Mouse (Mus musculus): ENCODE results near the gene Ube2h. TPM values are rescaled to one million over a fixed set of nuclear protein-coding genes. Genes with fewer than 3 reads are reported as not detected.

Ube2h gene
- polyA plus RNA-seq, 1 experiment: 92.8 TPM

DNA sequence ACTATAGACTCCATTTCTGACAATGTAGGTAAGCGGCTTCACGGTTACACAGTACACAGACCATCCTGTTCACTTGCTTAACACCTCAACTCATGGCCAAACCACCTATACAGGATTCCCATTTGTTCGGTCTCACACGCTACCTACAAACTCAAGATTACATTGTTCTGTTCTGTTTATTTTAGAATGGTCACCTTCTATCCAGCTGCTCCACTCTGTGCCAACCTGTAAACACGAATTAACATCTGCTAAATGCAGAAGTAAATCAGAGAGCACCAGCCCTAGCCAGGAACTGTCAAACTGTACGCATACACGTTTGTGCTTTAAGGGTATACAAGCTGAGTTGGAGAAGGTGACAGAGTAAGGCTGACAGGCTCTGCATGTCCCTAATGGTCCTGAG lies 27.5 kb downstream of the Ube2h start:
- H3K4me3 ChIP-seq (ENCODE audit: insufficient read depth, low read length): no peak overlapping the region
- no peaks in the 10 kb centered on the region for H3K4me1 ChIP-seq (ENCODE audit: control insufficient read depth, insufficient read depth, low read length)
- TF ChIP-seq POLR2A (IDR thresholded peaks at IDR 0.05; ENCODE audit: low read depth, low read length) (no peak), CTCF (IDR thresholded peaks at IDR 0.05; ENCODE audit: borderline replicate concordance, insufficient read depth, low read length) (no peak)
- no peak overlapping the region for H3K27ac ChIP-seq (ENCODE audit: insufficient read depth, low read length)

DNA sequence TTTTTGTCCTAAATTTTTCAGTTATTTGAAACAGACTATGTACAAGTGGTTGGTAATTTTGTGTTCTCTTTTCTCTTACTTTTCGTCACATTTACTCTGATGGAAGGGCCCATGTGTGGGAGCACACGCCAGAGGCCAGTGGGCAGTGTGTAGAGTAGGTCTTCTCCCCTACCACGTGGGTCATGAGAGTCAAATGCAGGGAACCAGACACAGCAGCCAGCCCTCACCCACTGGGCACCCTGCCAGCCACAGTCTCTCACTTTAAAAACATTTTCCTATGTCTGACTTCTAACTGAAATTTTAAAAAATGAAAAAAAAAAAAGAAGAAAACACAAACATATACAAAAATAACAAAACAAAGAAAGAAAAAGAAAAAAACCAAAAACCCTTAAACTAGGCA lies 28.0 kb downstream of the Ube2h start:
- TF ChIP-seq POLR2A (IDR thresholded peaks at IDR 0.05; ENCODE audit: low read depth, low read length) (no peak), CTCF (IDR thresholded peaks at IDR 0.05; ENCODE audit: borderline replicate concordance, insufficient read depth, low read length) (no peak)
- H3K4me1 ChIP-seq (ENCODE audit: control insufficient read depth, insufficient read depth, low read length): no peaks in the 10 kb centered on the region
- no peak overlapping the region for H3K27ac ChIP-seq (ENCODE audit: insufficient read depth, low read length)
- H3K4me3 ChIP-seq (ENCODE audit: insufficient read depth, low read length): no peak overlapping the region

DNA sequence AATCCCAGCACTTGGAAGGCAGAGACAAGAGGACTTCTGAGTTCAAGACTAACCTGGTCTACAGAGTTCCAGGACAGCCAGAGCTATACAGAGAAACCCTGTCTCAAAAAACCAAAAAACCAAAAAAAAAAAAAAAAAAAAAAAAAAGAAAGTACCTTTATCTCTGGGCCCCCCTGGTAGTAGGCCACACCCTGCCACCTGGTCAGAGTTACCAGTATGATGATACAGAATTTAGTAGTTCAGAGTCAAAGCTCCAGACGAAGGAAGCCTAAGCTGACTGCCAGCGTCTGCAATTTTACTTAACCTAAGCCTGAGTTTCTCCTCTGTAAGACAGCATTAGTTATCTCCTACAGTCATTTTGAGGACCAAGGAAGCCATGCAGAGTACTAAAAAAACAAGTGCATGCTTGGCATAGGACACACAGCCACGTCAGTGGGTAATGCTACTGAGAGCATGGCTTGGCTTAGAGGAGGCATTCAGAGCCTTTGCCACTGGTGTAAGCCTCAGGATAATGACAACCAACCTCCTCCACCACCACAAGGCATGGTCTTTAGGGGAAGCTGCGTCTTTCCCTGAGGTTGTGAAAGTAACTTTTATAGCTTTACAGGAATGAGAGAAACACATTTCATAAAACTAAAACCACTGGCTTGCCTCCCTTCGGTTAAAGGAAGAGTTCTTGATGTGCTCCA lies 29.0 kb downstream of the Ube2h start:
- no peak for TF ChIP-seq POLR2A (IDR thresholded peaks at IDR 0.05; ENCODE audit: low read depth, low read length)
- no peak for TF ChIP-seq CTCF (IDR thresholded peaks at IDR 0.05; ENCODE audit: borderline replicate concordance, insufficient read depth, low read length)
- Histone ChIP-seq H3K4me3 (ENCODE audit: insufficient read depth, low read length) (no peak overlapping the region), H3K4me1 (ENCODE audit: control insufficient read depth, insufficient read depth, low read length) (no peaks in the 10 kb centered on the region), H3K27ac (ENCODE audit: insufficient read depth, low read length) (no peak overlapping the region)

DNA sequence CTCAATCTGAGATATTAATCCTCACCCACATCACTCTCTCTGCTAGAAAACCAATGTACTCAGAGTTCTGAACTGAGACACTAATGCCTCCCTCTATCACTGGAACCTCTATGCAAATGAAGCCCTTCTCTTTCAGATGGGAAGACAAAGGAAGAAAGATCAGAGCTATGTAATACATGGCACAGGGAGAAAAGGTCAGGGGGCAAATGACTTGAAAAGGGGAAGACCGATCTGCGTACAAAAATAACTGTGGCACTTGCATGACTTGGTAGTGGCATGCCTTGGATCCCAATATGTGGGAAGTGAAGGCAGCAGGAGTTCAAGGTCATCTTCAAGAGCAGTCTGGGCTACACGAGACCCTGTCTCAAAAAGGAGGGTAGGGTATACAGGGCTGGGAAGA lies 31.4 kb downstream of the Ube2h start:
- TF ChIP-seq POLR2A (IDR thresholded peaks at IDR 0.05; ENCODE audit: low read depth, low read length) (no peak), CTCF (IDR thresholded peaks at IDR 0.05; ENCODE audit: borderline replicate concordance, insufficient read depth, low read length) (no peak)
- Histone ChIP-seq H3K27ac (ENCODE audit: insufficient read depth, low read length) (no peak overlapping the region), H3K4me3 (ENCODE audit: insufficient read depth, low read length) (no peak overlapping the region), H3K4me1 (ENCODE audit: control insufficient read depth, insufficient read depth, low read length) (no peaks in the 10 kb centered on the region)

DNA sequence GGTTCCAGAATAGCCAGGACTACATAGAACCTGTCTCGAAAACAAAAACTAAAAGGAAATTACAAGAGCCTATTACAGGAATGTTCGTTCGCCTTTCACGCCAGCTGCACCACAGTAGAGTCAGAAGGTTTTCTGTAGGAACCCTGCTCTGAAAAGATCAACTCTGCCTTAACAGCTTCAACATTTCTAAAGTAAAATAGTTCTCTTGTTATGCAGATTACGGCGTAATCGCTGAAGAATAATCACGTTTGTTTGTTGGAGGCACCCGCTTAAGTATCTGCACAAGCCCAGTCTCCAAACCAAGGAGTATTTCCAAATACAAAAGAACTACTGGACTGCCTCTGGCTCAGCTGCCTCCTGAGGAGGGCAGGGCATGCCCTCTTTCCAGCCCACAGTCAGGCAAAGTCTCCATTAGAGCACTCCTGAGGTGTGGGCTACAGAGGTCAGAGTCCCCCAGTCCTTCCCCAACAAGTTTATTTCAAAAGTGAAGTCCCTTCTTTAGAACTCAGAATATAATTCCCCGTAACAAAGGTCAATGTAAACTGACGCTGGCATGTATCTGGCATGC lies 31.9 kb downstream of the Ube2h start:
- TF ChIP-seq CTCF (IDR thresholded peaks at IDR 0.05; ENCODE audit: borderline replicate concordance, insufficient read depth, low read length): no peak
- no peak for TF ChIP-seq POLR2A (IDR thresholded peaks at IDR 0.05; ENCODE audit: low read depth, low read length)
- H3K4me3 ChIP-seq (ENCODE audit: insufficient read depth, low read length): no peak overlapping the region

DNA sequence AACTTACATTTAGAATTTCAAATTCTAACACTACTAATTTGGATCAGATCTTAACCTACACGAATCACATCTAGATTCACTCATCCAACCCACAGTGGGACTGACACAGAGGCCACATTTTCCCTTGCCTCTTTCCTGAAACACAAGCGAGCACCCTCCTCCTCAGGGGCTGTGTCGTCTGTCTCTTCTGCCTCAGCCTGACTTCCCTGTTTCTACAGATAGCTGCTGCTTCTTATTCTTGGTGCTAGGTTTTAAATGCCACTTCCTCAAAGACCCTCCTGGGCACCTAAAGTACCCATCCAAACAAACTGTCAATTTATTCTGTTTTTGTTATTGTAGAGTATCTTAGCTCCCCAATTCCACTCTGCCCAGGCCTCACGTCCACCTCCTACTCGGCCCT lies 34.5 kb downstream of the Ube2h start:
- Histone ChIP-seq H3K27ac (ENCODE audit: insufficient read depth, low read length) (no peak overlapping the region), H3K4me3 (ENCODE audit: insufficient read depth, low read length) (no peak overlapping the region), H3K4me1 (ENCODE audit: control insufficient read depth, insufficient read depth, low read length) (no peaks in the 10 kb centered on the region)
- no peak for TF ChIP-seq CTCF (IDR thresholded peaks at IDR 0.05; ENCODE audit: borderline replicate concordance, insufficient read depth, low read length)
- no peak for TF ChIP-seq POLR2A (IDR thresholded peaks at IDR 0.05; ENCODE audit: low read depth, low read length)

More for the DNA sequence above, 31.9 kb downstream of the Ube2h start:
- Histone ChIP-seq H3K4me1 (ENCODE audit: control insufficient read depth, insufficient read depth, low read length) (no peaks in the 10 kb centered on the region), H3K27ac (ENCODE audit: insufficient read depth, low read length) (no peak overlapping the region)

DNA sequence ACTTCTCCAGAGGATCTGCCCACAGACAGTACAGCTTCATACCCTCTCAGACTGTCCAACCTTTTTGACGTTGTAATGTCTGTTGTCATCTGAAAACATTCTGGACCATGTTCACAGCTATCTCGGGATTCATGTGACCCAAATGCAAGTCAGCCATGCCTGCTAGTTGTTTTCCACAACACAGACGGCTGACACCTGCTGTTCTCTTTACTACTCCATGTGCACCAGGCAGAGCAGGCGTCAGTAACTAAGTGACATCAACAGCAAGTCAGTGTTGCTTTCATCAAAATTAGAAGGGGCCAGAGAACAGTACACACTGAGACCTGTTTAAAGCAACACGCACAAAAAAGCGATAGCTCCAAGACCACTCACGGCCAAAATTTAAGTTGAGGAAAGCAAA lies 36.9 kb downstream of the Ube2h start:
- no peak overlapping the region for H3K27ac ChIP-seq (ENCODE audit: insufficient read depth, low read length)
- peaks cover 5% of the 10 kb centered on the region for H3K4me1 ChIP-seq (ENCODE audit: control insufficient read depth, insufficient read depth, low read length)
- H3K4me3 ChIP-seq (ENCODE audit: insufficient read depth, low read length): no peak overlapping the region
- no peak for TF ChIP-seq CTCF (IDR thresholded peaks at IDR 0.05; ENCODE audit: borderline replicate concordance, insufficient read depth, low read length)
- no peak for TF ChIP-seq POLR2A (IDR thresholded peaks at IDR 0.05; ENCODE audit: low read depth, low read length)

DNA sequence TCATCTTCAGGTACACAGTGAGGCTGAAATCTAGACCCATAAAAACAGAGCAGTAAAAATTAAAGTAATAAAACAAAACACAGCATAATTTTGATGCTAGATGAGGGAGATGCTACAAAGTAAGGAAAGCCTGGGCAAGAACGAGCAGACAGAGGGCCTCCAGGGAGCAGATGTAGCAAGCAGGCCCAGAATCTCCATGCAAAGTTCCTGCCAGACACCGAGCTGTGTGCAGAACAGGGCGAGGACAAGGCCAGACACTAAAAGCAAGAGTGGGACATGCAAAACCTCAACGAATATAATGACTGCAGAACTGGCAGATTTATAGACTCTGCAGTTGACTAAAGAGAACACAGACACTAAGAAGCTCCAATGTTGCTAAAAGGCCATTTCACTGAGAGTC lies 38.9 kb downstream of the Ube2h start:
- no peak overlapping the region for H3K4me3 ChIP-seq (ENCODE audit: insufficient read depth, low read length)
- TF ChIP-seq CTCF (IDR thresholded peaks at IDR 0.05; ENCODE audit: borderline replicate concordance, insufficient read depth, low read length) (no peak), POLR2A (IDR thresholded peaks at IDR 0.05; ENCODE audit: low read depth, low read length) (no peak)
- peaks cover 8% of the 10 kb centered on the region for H3K4me1 ChIP-seq (ENCODE audit: control insufficient read depth, insufficient read depth, low read length)
- no peak overlapping the region for H3K27ac ChIP-seq (ENCODE audit: insufficient read depth, low read length)

DNA sequence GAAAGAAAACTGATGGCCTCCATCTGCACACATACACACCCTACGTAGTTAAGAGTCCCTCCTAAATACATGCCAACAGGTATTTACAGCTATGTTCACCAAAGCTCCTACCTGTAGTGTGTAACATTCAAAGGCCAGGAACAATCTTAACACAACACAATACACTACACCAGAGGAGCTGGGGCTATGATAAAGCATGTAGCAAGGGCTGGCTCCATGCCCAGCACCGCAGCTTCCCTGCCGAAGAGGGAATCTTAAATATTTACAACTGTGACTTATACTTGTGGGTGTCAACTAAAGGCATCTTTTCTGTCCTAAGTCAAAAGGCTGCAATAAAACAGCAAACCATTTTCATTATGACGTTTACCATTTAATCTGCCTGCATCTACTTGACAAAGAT lies 41.3 kb downstream of the Ube2h start:
- H3K4me3 ChIP-seq (ENCODE audit: insufficient read depth, low read length): no peak overlapping the region
- H3K4me1 ChIP-seq (ENCODE audit: control insufficient read depth, insufficient read depth, low read length): peaks cover 8% of the 10 kb centered on the region
- no peak for TF ChIP-seq CTCF (IDR thresholded peaks at IDR 0.05; ENCODE audit: borderline replicate concordance, insufficient read depth, low read length)
- TF ChIP-seq POLR2A (IDR thresholded peaks at IDR 0.05; ENCODE audit: low read depth, low read length): no peak
- no peak overlapping the region for H3K27ac ChIP-seq (ENCODE audit: insufficient read depth, low read length)

DNA sequence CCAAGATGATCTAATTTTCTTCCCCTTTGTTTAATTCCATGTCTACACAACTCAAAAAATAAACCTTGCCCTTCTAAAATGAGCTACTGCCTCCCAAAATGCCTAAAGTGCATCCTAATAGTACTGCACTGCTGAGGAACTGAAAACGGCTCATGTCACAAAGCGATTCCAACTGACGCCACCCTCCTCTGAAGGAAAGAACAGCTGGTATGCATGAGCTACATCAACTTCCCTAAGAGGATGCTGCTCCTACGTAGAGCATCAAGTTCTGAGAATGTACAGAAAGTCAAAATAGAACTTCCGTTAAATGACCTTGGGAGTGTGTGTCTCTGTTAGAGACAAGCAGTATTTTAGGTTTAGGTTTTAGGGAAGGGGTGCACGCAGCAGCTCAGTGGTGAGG lies 45.1 kb downstream of the Ube2h start:
- TF ChIP-seq POLR2A (IDR thresholded peaks at IDR 0.05; ENCODE audit: low read depth, low read length): no peak
- TF ChIP-seq CTCF (IDR thresholded peaks at IDR 0.05; ENCODE audit: borderline replicate concordance, insufficient read depth, low read length): no peak
- Histone ChIP-seq H3K27ac (ENCODE audit: insufficient read depth, low read length) (no peak overlapping the region), H3K4me3 (ENCODE audit: insufficient read depth, low read length) (no peak overlapping the region), H3K4me1 (ENCODE audit: control insufficient read depth, insufficient read depth, low read length) (peaks cover 8% of the 10 kb centered on the region)

All from embryonic fibroblast, embryonic 13.5 days (primary cell).